Mouse (Mus musculus): ENCODE data around the gene Zeb2.

DNA sequence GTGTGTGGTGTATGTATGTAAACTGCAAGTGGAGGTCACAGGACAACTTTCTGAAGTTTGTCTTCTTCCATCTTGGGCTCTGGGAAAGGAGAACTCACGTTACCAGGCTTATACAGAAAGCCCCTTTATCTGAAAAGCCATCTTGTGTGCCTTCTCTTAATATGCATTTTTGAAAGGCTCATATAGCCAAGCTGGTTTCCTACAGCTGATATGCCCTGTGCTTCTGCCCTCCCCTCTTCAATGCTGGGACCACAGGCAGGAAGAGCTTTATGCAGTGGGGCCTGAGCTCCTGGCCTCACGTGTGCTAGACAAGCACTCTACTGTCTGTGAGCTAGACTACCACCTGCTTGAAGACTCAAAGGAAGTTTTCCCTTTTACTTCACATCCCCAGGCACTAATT lies 19.6 kb upstream of the Zeb2 start:
- TF ChIP-seq CTCF (IDR thresholded peaks at IDR 0.05; ENCODE audit: insufficient read depth, low read depth, low read length) (no peak), POLR2A (IDR thresholded peaks at IDR 0.05; ENCODE audit: insufficient read depth, low read depth, low read length) (no peak)

Data from olfactory bulb, adult 2 months (tissue).